Mouse (Mus musculus) lung, embryonic 14.5 days (tissue): ENCODE measurements around the gene Hap1. TPM values are rescaled to one million over a fixed set of nuclear protein-coding genes. Genes with fewer than 3 reads are reported as not detected.
"Not testable (repeated sequence)": the region's sequence is repeated elsewhere in the genome, so short reads cannot be mapped to it uniquely, and the experiment has no call there.

ENCODE experiments used
- ATAC-seq: fragments of 200-750 bp; cut with Nextera tagmentation; 2 replicates; pipeline ENCODE4 v1.8.0; 2017; ENCODE audit warnings: mild to moderate bottlenecking, moderate TSS enrichment, moderate library complexity; ENCODE audit not compliant: insufficient read depth
- DNase-seq: peaks from one replicate; pipeline ENCODE4 v3.0.0-alpha.2; 2015
- H3K27ac ChIP-seq: fragments of 300-500 bp; sonication (generic); 2 replicates; pipeline ENCODE4 v1.5.1; 2014; ENCODE audit warnings: low read depth, mild to moderate bottlenecking, moderate library complexity
- H3K27me3 ChIP-seq: fragments of 300-500 bp; sonication (generic); 2 replicates; pipeline ENCODE4 v1.6.1; 2014; ENCODE audit warnings: low read length, control low read depth; ENCODE audit not compliant: insufficient read depth
- H3K36me3 ChIP-seq: fragments of 300-500 bp; sonication (generic); 2 replicates; pipeline ENCODE4 v1.6.1; 2014; ENCODE audit warnings: control low read depth; ENCODE audit not compliant: insufficient read depth
- H3K4me1 ChIP-seq: fragments of 300-500 bp; sonication (generic); 2 replicates; pipeline ENCODE4 v1.6.1; 2014; ENCODE audit warnings: antibody characterized with exemption, control low read depth; ENCODE audit not compliant: insufficient read depth
- H3K4me2 ChIP-seq: fragments of 300-500 bp; sonication (generic); 2 replicates; pipeline ENCODE4 v1.6.1; 2014; ENCODE audit warnings: mild to moderate bottlenecking
- H3K4me3 ChIP-seq: fragments of 300-500 bp; sonication (generic); 2 replicates; pipeline ENCODE4 v1.5.1; 2014; ENCODE audit warnings: low read depth, low read length
- H3K9ac ChIP-seq: fragments of 300-500 bp; sonication (generic); 2 replicates; pipeline ENCODE4 v1.6.1; 2014
- H3K9me3 ChIP-seq: fragments of 300-500 bp; sonication (generic); 2 replicates; pipeline ENCODE4 v1.6.1; 2016; ENCODE audit warnings: low read depth, low read length, control low read depth
- CTCF ChIP-seq: IDR thresholded peaks from 2 replicates; pipeline ENCODE4 v1.5.1; 2016; ENCODE audit warnings: antibody characterized with exemption, low read depth
- WGBS: fragments of 180-500 bp; shearing (Covaris S2); extraction: QIAGEN DNeasy Blood & Tissue Kit; methylation state at CpG from one replicate; pipeline ENCODE4 v1.1.7; 2014; 5-methylcytosine and 5-hydroxymethylcytosine counted together
- polyA plus RNA-seq: library from polyadenylated mRNA; unstranded; fragments of >200 nt; fragmentation: Nextera tagmentation; extraction: Ambion mirVana; gene quantifications from 2 replicates; pipeline ENCODE4 v1.2.1, GENCODE M21; 2014

The Hap1 gene
- polyA plus RNA-seq, 1 experiment from 2014 or later = 8.7 TPM

- DNase-seq = no peak
Measured at GRCm38 (mm10) chr11:100312096-100312679, 43.7 kb downstream of the Hap1 start.

DNA sequence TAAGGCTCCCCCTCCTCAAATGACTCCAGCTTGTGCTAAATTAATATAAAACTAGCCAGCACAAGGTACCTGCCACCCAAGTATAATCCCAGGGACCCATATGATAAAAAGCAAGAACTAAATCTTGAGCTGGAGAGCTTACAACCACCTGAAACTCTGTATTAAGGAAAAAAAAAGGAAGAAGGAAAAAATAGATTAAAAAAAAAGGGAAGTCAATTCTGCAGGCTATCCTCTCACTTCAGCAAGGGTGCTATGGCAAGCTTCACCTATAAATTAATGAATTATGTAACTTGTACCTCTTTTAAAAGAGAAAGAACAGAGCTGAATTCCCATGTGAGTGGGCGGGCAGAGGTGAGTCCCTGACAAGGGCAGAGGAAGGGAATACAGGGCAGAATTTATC, 44.3 kb downstream of the Hap1 start:
- DNase-seq = no peak
- Histone ChIP-seq H3K36me3 (no peaks in the 10 kb centered on the region), H3K27ac (no peak overlapping the region), H3K4me3 (no peak overlapping the region), H3K27me3 (no peaks in the 10 kb centered on the region), H3K9me3 (no peaks in the 10 kb centered on the region), H3K4me1 (no peaks in the 10 kb centered on the region), H3K9ac (no peak overlapping the region), H3K4me2 (no peak overlapping the region)
- no peak for TF ChIP-seq CTCF
- 44% methylated on average over 1 of the region's 1 CpGs for WGBS
- no peak for ATAC-seq

More at GRCm38 (mm10) chr11:100312096-100312679, 43.7 kb downstream of the Hap1 start:
- 19% methylated on average over 5 of the region's 5 CpGs for WGBS
- no peak for TF ChIP-seq CTCF
- H3K4me1 ChIP-seq = no peaks in the 10 kb centered on the region
- no peaks in the 10 kb centered on the region for H3K27me3 ChIP-seq
- no peaks in the 10 kb centered on the region for H3K9me3 ChIP-seq
- no peak overlapping the region for H3K27ac ChIP-seq
- no peak overlapping the region for H3K4me3 ChIP-seq
- ATAC-seq = no peak
- H3K9ac ChIP-seq = no peak overlapping the region
- no peak overlapping the region for H3K4me2 ChIP-seq
- no peaks in the 10 kb centered on the region for H3K36me3 ChIP-seq

DNA sequence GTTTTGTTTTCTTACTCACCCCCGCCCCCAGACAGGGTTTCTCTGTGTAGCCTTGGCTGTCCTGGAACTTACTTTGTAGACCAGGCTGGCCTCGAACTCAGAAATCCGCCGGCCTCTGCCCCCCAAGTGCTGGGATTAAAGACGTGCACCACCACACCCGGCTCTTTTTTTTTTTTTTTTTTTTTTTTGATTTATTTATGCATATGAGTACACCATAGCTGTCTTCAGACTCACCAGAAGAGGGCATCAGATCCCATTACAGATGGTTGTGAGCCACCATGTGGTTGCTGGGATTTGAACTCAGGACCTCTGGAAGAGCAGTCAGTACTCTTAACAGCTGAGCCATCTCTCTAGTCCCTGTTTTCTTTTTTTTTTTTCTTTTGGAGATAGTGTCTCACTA, 47.3 kb downstream of the Hap1 start:
- H3K9me3 ChIP-seq, H3K4me1 ChIP-seq, H3K27ac ChIP-seq, H3K36me3 ChIP-seq, DNase-seq, H3K9ac ChIP-seq, H3K27me3 ChIP-seq, H3K4me2 ChIP-seq, ATAC-seq, H3K4me3 ChIP-seq: not testable (repeated sequence)
- 88% methylated on average over 6 of the region's 6 CpGs for WGBS

DNA sequence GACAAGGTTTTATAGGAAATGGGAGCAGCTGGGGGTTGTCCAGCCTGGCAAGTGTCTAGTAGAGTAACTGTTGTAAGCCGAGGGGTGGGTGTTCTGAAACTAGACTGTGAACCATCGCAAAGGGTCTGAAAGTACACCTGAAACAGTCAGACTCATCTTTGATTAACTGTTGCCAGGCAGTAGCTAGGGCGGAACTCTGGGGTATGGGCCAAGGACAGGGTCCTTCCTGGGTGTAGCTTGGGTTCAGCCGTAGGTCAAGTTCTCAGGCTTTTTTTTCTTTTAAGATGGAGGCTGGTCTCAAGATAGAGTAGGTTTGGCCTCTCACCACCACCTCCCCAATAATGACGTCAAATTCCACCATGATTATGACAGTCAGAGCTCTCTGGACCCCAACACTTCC, 48.0 kb downstream of the Hap1 start:
- ATAC-seq (no peak), DNase-seq (no peak)
- no peaks in the 10 kb centered on the region for H3K27me3 ChIP-seq
- no peak overlapping the region for H3K4me3 ChIP-seq
- H3K9ac ChIP-seq = no peak overlapping the region
- no peaks in the 10 kb centered on the region for H3K4me1 ChIP-seq
- WGBS = 86% methylated on average over 5 of the region's 5 CpGs
- H3K9me3 ChIP-seq = no peaks in the 10 kb centered on the region
- no peak for TF ChIP-seq CTCF
- no peaks in the 10 kb centered on the region for H3K36me3 ChIP-seq
- H3K27ac ChIP-seq = no peak overlapping the region
- H3K4me2 ChIP-seq = no peak overlapping the region

DNA sequence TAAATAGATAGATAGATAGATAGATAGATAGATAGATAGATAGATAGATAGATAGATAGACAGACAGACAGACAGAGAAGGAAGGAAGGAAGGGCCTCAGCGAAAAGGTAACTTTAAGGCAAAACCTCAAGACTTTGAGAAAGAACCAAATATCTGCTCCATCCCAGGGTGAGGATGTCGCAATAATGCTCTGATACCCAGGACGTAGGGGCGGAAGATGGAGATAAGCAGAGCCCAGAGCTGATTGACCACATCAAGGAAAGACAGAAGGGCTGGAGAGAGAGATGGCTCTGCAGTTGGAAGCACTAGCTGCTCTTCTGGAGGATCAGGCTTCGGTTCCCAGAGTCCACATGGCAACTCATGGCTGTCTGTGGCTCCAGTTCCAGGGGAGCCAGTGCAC, 54.6 kb downstream of the Hap1 start:
- DNase-seq = no peak
- WGBS = 84% methylated on average over 5 of the region's 5 CpGs
- Histone ChIP-seq H3K4me2 (no peak overlapping the region), H3K4me3 (no peak overlapping the region), H3K9me3 (no peaks in the 10 kb centered on the region), H3K27me3 (no peaks in the 10 kb centered on the region), H3K9ac (no peak overlapping the region), H3K4me1 (no peaks in the 10 kb centered on the region), H3K27ac (no peak overlapping the region), H3K36me3 (no peaks in the 10 kb centered on the region)
- TF ChIP-seq CTCF = no peak
- no peak for ATAC-seq

DNA sequence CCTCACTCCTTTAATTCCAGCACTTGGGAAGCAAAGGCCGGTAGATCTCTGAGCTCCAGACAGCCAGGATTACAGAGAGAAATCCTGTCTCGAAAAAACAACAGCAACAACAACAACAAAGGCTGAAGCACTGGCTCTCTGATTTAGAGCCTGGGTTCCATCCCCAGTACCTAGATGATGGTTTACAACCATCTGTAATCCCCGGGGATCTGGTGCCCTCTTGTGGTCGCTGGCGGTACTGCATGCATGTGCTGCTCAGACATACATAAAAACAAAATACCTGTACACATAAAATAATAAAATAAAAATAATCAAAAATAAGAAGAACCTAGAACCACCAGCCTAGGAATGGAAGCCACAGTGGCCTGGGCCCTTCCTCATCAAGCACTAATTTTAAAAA, 55.6 kb downstream of the Hap1 start:
- H3K9ac ChIP-seq = no peak overlapping the region
- H3K4me3 ChIP-seq = no peak overlapping the region
- H3K27me3 ChIP-seq = no peaks in the 10 kb centered on the region
- no peaks in the 10 kb centered on the region for H3K9me3 ChIP-seq
- peak; percentile 83 for DNase-seq
- ATAC-seq = no peak
- no peak overlapping the region for H3K27ac ChIP-seq
- TF ChIP-seq CTCF = peak; percentile 94
- whole genome bisulfite sequencing = 6% methylated on average over 5 of the region's 5 CpGs
- no peak overlapping the region for H3K4me2 ChIP-seq
- H3K4me1 ChIP-seq = no peaks in the 10 kb centered on the region
- no peaks in the 10 kb centered on the region for H3K36me3 ChIP-seq

DNA sequence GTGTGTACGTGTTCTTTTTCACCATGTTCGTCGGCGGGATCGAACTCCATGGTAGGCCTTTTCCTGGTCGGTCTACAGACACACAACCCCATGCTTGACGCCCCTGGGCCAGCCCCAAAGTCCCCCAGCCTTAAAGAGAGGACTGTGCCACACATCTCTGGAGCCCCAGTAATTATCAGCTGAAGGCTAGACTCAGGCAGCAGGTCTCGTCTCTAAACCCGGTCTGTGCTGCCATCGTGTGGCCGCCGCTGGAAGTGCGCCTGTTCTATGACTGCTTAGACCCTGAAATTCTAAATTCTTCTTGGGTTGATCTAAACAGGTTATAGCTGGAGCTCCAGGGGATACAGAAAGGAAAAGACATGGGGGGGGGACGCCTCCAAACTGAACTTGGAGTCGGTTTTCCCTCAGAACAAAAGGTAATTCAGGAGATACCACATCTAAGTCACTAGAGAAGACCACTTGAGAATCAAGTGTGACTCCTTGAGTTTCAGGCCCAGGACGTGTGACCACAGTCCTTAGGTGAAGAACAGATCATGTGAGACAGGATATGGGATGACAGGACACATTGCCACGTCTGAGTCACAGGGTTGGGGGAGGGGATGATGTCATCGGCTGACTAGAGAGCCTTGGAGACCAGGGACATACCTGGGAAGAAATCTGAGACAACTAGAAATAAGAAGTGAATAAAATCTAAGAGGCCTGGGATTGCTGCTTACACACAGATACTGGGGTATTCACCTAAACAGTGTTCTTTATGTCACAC, 57.5 kb downstream of the Hap1 start:
- Histone ChIP-seq H3K27ac (no peak overlapping the region), H3K27me3 (no peaks in the 10 kb centered on the region), H3K4me2 (peak overlapping the region; percentile 47), H3K36me3 (no peaks in the 10 kb centered on the region), H3K4me1 (no peaks in the 10 kb centered on the region), H3K9me3 (no peaks in the 10 kb centered on the region), H3K4me3 (no peak overlapping the region), H3K9ac (no peak overlapping the region)
- ATAC-seq = peak; percentile 59; the same call in 1 of the 2 replicates
- peak; percentile 92 for TF ChIP-seq CTCF
- 20% methylated on average over 18 of the region's 18 CpGs for WGBS
- peak; percentile 89 for DNase-seq
